Mouse (Mus musculus): ENCODE results near the gene Spdye4a. TPM values are rescaled to one million over a fixed set of nuclear protein-coding genes. Genes with fewer than 3 reads are reported as not detected.
A peak's percentile ranks its signal among the peaks of the same experiment; 100 is the strongest.

The Spdye4a gene
- polyA plus RNA-seq, 1 experiment from 2014 or later = not detected

GRCm38 (mm10) chr5:143252039-143252438 lies 25.3 kb upstream of the Spdye4a start:
- peaks cover 2% of the 10 kb centered on the region; the same call in 1 of the 2 replicates for H3K9me3 ChIP-seq (ENCODE audit: control insufficient read depth, low read length)
- H3K4me1 ChIP-seq (ENCODE audit: control insufficient read depth, insufficient read depth, low read depth, low read length) = peaks cover 17% of the 10 kb centered on the region
- H3K4me3 ChIP-seq (ENCODE audit: low read length) = no peak overlapping the region
- H3K9ac ChIP-seq (ENCODE audit: low read depth, low read length) = no peak overlapping the region
- H3K4me2 ChIP-seq (ENCODE audit: low read length) = no peak overlapping the region
- peak; percentile 29; the same call in 1 of the 2 replicates for ATAC-seq
- peaks cover 18% of the 10 kb centered on the region for H3K27me3 ChIP-seq (replicated peaks; ENCODE audit: control insufficient read depth, insufficient read depth, low read length)
- H3K36me3 ChIP-seq (ENCODE audit: control insufficient read depth, insufficient read depth, low read length) = peaks cover 40% of the 10 kb centered on the region
- 56% methylated on average over 6 of the region's 6 CpGs for WGBS
- H3K27ac ChIP-seq (ENCODE audit: low read depth, low read length) = no peak overlapping the region

GRCm38 (mm10) chr5:143244926-143245325 lies 18.2 kb upstream of the Spdye4a start:
- no peak overlapping the region for H3K4me2 ChIP-seq (ENCODE audit: low read length)
- no peak overlapping the region for H3K9ac ChIP-seq (ENCODE audit: low read depth, low read length)
- peaks cover 69% of the 10 kb centered on the region for H3K36me3 ChIP-seq (ENCODE audit: control insufficient read depth, insufficient read depth, low read length)
- WGBS = 96% methylated on average over 26 of the region's 26 CpGs
- H3K4me3 ChIP-seq (ENCODE audit: low read length) = no peak overlapping the region
- no peaks in the 10 kb centered on the region for H3K27me3 ChIP-seq (replicated peaks; ENCODE audit: control insufficient read depth, insufficient read depth, low read length)
- ATAC-seq = no peak
- H3K4me1 ChIP-seq (ENCODE audit: control insufficient read depth, insufficient read depth, low read depth, low read length) = no peaks in the 10 kb centered on the region
- no peaks in the 10 kb centered on the region for H3K9me3 ChIP-seq (ENCODE audit: control insufficient read depth, low read length)
- no peak overlapping the region for H3K27ac ChIP-seq (ENCODE audit: low read depth, low read length)

- ATAC-seq = no peak
- Histone ChIP-seq H3K4me1 (ENCODE audit: control insufficient read depth, insufficient read depth, low read depth, low read length) (peaks cover 17% of the 10 kb centered on the region), H3K4me3 (ENCODE audit: low read length) (peak overlapping the region; percentile 99), H3K27ac (ENCODE audit: low read depth, low read length) (no peak overlapping the region), H3K4me2 (ENCODE audit: low read length) (peak overlapping the region; percentile 94), H3K36me3 (ENCODE audit: control insufficient read depth, insufficient read depth, low read length) (peaks cover 14% of the 10 kb centered on the region), H3K9me3 (ENCODE audit: control insufficient read depth, low read length) (no peaks in the 10 kb centered on the region), H3K27me3 (replicated peaks; ENCODE audit: control insufficient read depth, insufficient read depth, low read length) (no peaks in the 10 kb centered on the region), H3K9ac (ENCODE audit: low read depth, low read length) (peak overlapping the region; percentile 100)
- 47% methylated on average over 9 of the region's 9 CpGs for WGBS
Measured at GRCm38 (mm10) chr5:143236036-143236435, 9.3 kb upstream of the Spdye4a start.

- under 1% methylated on average over 57 of the region's 58 CpGs for WGBS
- Histone ChIP-seq H3K4me1 (ENCODE audit: control insufficient read depth, insufficient read depth, low read depth, low read length) (peaks cover 17% of the 10 kb centered on the region), H3K4me3 (ENCODE audit: low read length) (peak within 1 kb of the TSS; percentile 99), H3K4me2 (ENCODE audit: low read length) (peak within 1 kb of the TSS; percentile 94), H3K27ac (ENCODE audit: low read depth, low read length) (peak within 1 kb of the TSS; percentile 99), H3K9me3 (ENCODE audit: control insufficient read depth, low read length) (no peaks in the 10 kb centered on the region), H3K9ac (ENCODE audit: low read depth, low read length) (peak within 1 kb of the TSS; percentile 100), H3K27me3 (replicated peaks; ENCODE audit: control insufficient read depth, insufficient read depth, low read length) (no peaks in the 10 kb centered on the region), H3K36me3 (ENCODE audit: control insufficient read depth, insufficient read depth, low read length) (peaks cover 9% of the 10 kb centered on the region)
- ATAC-seq = peak; percentile 99
Measured at GRCm38 (mm10) chr5:143235028-143235693, 8.5 kb upstream of the Spdye4a start, which contains the start of gene Zfp12. Gene Zfp12 (plus strand): TSS chr5:143235163.

DNA sequence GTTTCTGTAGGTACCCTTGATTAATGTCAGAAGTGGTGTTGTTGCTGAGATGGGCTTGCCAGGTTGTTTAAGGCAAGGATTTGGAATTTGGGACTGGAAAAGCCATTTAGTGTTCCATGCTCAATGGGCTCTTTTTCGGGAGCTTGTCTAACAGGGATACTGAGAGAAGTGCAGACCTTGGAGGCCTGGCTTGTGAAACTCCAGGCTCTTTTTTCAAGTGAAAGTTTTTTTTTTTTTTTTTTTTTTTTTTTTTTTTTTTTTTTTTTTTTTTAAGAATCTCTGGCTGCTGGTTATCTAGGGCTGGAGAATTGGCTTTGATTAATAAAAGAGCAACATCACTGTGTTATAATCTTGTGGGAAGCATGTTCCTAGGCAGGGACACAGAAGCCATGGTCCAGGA lies 4.4 kb downstream of the Spdye4a start:
- WGBS = 80% methylated on average over 1 of the region's 1 CpGs
- Histone ChIP-seq H3K4me3 (ENCODE audit: low read length) (no peak overlapping the region), H3K4me2 (ENCODE audit: low read length) (no peak overlapping the region), H3K27me3 (replicated peaks; ENCODE audit: control insufficient read depth, insufficient read depth, low read length) (no peaks in the 10 kb centered on the region), H3K9me3 (ENCODE audit: control insufficient read depth, low read length) (no peaks in the 10 kb centered on the region), H3K36me3 (ENCODE audit: control insufficient read depth, insufficient read depth, low read length) (no peaks in the 10 kb centered on the region), H3K4me1 (ENCODE audit: control insufficient read depth, insufficient read depth, low read depth, low read length) (no peaks in the 10 kb centered on the region), H3K9ac (ENCODE audit: low read depth, low read length) (no peak overlapping the region), H3K27ac (ENCODE audit: low read depth, low read length) (no peak overlapping the region)
- no peak for ATAC-seq

- Histone ChIP-seq H3K4me3 (ENCODE audit: low read length) (no peak overlapping the region), H3K4me2 (ENCODE audit: low read length) (no peak overlapping the region), H3K9ac (ENCODE audit: low read depth, low read length) (no peak overlapping the region), H3K27me3 (replicated peaks; ENCODE audit: control insufficient read depth, insufficient read depth, low read length) (no peaks in the 10 kb centered on the region), H3K36me3 (ENCODE audit: control insufficient read depth, insufficient read depth, low read length) (no peaks in the 10 kb centered on the region), H3K27ac (ENCODE audit: low read depth, low read length) (no peak overlapping the region), H3K9me3 (ENCODE audit: control insufficient read depth, low read length) (no peaks in the 10 kb centered on the region), H3K4me1 (ENCODE audit: control insufficient read depth, insufficient read depth, low read depth, low read length) (no peaks in the 10 kb centered on the region)
- WGBS = 84% methylated on average over 5 of the region's 5 CpGs
- no peak for ATAC-seq
Measured at GRCm38 (mm10) chr5:143220996-143221395, 5.7 kb downstream of the Spdye4a start.

DNA sequence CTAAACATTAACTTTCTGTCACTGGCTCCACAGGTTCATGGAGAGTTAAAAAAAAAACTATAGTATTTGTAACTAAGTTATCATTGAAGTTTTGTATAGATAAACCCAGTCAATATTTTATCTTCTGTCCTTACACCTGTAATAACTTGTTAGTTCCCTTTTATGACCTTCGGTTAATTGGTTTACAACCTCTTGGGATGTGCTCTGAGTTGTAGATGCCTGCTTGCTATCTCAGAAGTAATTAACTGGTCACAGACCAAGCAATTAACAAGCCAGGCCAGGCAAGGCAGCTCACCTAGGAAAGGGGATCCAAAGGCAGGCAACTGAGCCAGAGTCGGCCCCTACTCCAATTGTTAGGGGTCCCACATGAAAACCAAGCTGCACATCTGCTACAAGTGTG lies 12.9 kb downstream of the Spdye4a start:
- Histone ChIP-seq H3K27ac (ENCODE audit: low read depth, low read length) (no peak overlapping the region), H3K4me2 (ENCODE audit: low read length) (no peak overlapping the region), H3K27me3 (replicated peaks; ENCODE audit: control insufficient read depth, insufficient read depth, low read length) (no peaks in the 10 kb centered on the region), H3K9me3 (ENCODE audit: control insufficient read depth, low read length) (no peaks in the 10 kb centered on the region), H3K9ac (ENCODE audit: low read depth, low read length) (no peak overlapping the region), H3K4me3 (ENCODE audit: low read length) (no peak overlapping the region), H3K36me3 (ENCODE audit: control insufficient read depth, insufficient read depth, low read length) (no peaks in the 10 kb centered on the region), H3K4me1 (ENCODE audit: control insufficient read depth, insufficient read depth, low read depth, low read length) (no peaks in the 10 kb centered on the region)
- ATAC-seq = no peak
- 81% methylated on average over 2 of the region's 2 CpGs for WGBS

GRCm38 (mm10) chr5:143205015-143205414 lies 21.7 kb downstream of the Spdye4a start:
- Histone ChIP-seq H3K4me3 (ENCODE audit: low read length) (no peak overlapping the region), H3K27ac (ENCODE audit: low read depth, low read length) (no peak overlapping the region), H3K4me2 (ENCODE audit: low read length) (no peak overlapping the region), H3K36me3 (ENCODE audit: control insufficient read depth, insufficient read depth, low read length) (no peaks in the 10 kb centered on the region), H3K9ac (ENCODE audit: low read depth, low read length) (no peak overlapping the region), H3K9me3 (ENCODE audit: control insufficient read depth, low read length) (peaks cover 4% of the 10 kb centered on the region), H3K27me3 (replicated peaks; ENCODE audit: control insufficient read depth, insufficient read depth, low read length) (no peaks in the 10 kb centered on the region), H3K4me1 (ENCODE audit: control insufficient read depth, insufficient read depth, low read depth, low read length) (no peaks in the 10 kb centered on the region)
- 69% methylated on average over 3 of the region's 3 CpGs for WGBS
- ATAC-seq = no peak

DNA sequence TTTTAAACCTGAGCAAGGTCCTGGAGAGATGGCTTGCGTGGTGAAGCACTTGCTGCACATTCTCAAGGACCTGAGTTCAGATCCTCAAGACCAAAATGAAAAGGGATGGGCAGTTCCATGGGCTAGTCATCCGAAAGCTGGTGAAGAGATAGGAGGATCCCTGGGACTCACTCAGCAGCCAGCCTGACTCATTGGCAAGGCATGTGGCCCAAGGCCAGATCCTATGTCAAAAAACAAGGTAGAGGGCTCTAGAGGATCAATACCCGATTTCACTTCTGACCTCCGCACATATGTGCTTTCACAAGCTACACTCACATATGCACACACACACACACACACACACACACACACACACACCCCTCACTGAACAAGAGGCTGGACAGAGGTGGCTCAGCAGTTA lies 30.2 kb downstream of the Spdye4a start:
- no peaks in the 10 kb centered on the region for H3K27me3 ChIP-seq (replicated peaks; ENCODE audit: control insufficient read depth, insufficient read depth, low read length)
- ATAC-seq = no peak
- no peak overlapping the region for H3K4me2 ChIP-seq (ENCODE audit: low read length)
- WGBS = 88% methylated on average over 4 of the region's 4 CpGs
- no peak overlapping the region for H3K9ac ChIP-seq (ENCODE audit: low read depth, low read length)
- no peak overlapping the region for H3K4me3 ChIP-seq (ENCODE audit: low read length)
- H3K36me3 ChIP-seq (ENCODE audit: control insufficient read depth, insufficient read depth, low read length) = no peaks in the 10 kb centered on the region
- H3K4me1 ChIP-seq (ENCODE audit: control insufficient read depth, insufficient read depth, low read depth, low read length) = no peaks in the 10 kb centered on the region
- H3K9me3 ChIP-seq (ENCODE audit: control insufficient read depth, low read length) = no peaks in the 10 kb centered on the region
- no peak overlapping the region for H3K27ac ChIP-seq (ENCODE audit: low read depth, low read length)
